Mouse (Mus musculus): Measurements from ENCODE around the gene Tas2r125. TPM values are rescaled to one million over a fixed set of nuclear protein-coding genes. Genes with fewer than 3 reads are reported as not detected.

Gene Tas2r125
- not detected for total RNA-seq (2023)

GRCm38 (mm10) chr6:132909351-132909750 lies at the start of gene Tas2r125:
Gene Tas2r125 (plus strand): TSS chr6:132909651.

GRCm38 (mm10) chr6:132867708-132868107 lies 41.7 kb upstream of the Tas2r125 start, which contains the start of gene Tas2r110:
Gene Tas2r110 (plus strand): TSS chr6:132868008.

GRCm38 (mm10) chr6:132892711-132893110 lies 16.7 kb upstream of the Tas2r125 start, which contains the start of gene Tas2r113:
Gene Tas2r113 (plus strand): TSS chr6:132893011.

GRCm38 (mm10) chr6:132950802-132951201 lies 41.4 kb downstream of the Tas2r125 start, which contains the start of gene Tas2r129:
Gene Tas2r129 (plus strand): TSS chr6:132951102.

GRCm38 (mm10) chr6:132957819-132958218 lies 48.4 kb downstream of the Tas2r125 start, which contains the start of gene Tas2r131:
Gene Tas2r131 (minus strand): TSS chr6:132957919.

Other genes with a start within 250 kb of the Tas2r125 start
- not detected for gene Tas2r121, start 208.6 kb upstream of the Tas2r125 start, total RNA-seq (2023)
- gene Tas2r122, start 197.7 kb upstream of the Tas2r125 start, total RNA-seq (2023): not detected
- not detected for gene Tas2r115, start 171.6 kb upstream of the Tas2r125 start, total RNA-seq (2023)
- not detected for gene Tas2r124, start 154.9 kb upstream of the Tas2r125 start, total RNA-seq (2023)
- not detected for gene Tas2r102, start 147.5 kb upstream of the Tas2r125 start, total RNA-seq (2023)
- not detected for gene Tas2r136, start 131.5 kb upstream of the Tas2r125 start, total RNA-seq (2023)
- not detected for gene Tas2r117, start 106.8 kb upstream of the Tas2r125 start, total RNA-seq (2023)
- gene Tas2r123, start 62.5 kb upstream of the Tas2r125 start, total RNA-seq (2023): not detected
- not detected for gene Tas2r116, start 54.2 kb upstream of the Tas2r125 start, total RNA-seq (2023)
- not detected for gene Tas2r110, start 41.6 kb upstream of the Tas2r125 start, total RNA-seq (2023)
- gene Tas2r113, start 16.6 kb upstream of the Tas2r125 start, total RNA-seq (2023): not detected
- gene Tas2r129, start 41.5 kb downstream of the Tas2r125 start, total RNA-seq (2023): not detected
- gene Tas2r131, start 48.3 kb downstream of the Tas2r125 start, total RNA-seq (2023): not detected
- not detected for gene Tas2r109, start 71.3 kb downstream of the Tas2r125 start, total RNA-seq (2023)
- gene Tas2r103, start 127.5 kb downstream of the Tas2r125 start, total RNA-seq (2023): not detected
- not detected for gene Tas2r140, start 146.2 kb downstream of the Tas2r125 start, total RNA-seq (2023)
- 1 to 10 TPM; 7.3 to 8.7 TPM for gene Smim10l1, start 195.3 kb downstream of the Tas2r125 start, total RNA-seq (2023)